Mouse (Mus musculus) fat pad, adult 2 months (tissue): ENCODE measurements around the gene Pnkd.
"Not testable (repeated sequence)": the region's sequence is repeated elsewhere in the genome, so short reads cannot be mapped to it uniquely, and the experiment has no call there.

Experiments used
- DNase-seq: peaks from one replicate; pipeline ENCODE4 v3.0.0-alpha.2; 2011; ENCODE audit warnings: low read depth, low spot score; ENCODE audit errors: extremely low read depth

Pnkd gene

DNA sequence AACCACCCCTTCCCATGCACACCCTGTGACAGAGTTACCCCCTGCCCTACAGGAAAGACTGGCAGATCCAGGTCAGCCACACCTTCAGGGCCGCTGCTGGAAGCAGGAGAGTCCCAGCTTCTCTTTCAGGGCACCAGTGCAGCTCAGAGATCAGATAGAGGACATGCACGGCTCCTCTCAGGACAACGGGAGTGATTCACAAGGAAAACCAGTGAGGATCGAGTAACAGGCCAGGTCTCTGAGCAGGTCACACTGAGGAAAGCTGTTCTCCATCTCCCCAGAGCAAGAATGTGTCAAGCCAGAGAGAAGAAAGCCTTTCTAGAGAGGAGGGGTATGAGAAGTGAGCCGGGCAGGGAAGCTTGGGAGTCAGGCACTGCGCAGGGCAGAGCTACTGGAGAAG, 11.7 kb downstream of the Pnkd start:
- DNase-seq: no peak

DNA sequence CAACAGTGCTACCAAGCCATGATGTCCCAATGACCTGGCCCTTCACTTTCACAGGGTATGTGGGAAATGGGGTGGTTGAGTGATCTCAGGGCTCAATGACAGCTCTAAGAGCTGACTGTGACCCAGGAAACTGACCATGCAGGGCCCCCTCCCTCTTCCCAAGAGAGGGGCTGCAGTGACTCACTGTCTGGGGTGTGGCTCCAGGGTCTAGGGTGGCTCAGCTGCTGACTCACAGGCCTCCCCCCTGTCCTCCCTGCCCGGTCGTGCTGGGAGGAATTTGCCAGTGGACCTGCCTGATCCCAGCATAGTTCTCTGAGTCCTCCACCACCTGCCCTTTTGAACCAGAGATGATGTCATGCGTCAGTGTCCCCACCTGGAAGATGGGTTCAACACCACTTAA, 12.5 kb downstream of the Pnkd start:
- DNase-seq: no peak

DNA sequence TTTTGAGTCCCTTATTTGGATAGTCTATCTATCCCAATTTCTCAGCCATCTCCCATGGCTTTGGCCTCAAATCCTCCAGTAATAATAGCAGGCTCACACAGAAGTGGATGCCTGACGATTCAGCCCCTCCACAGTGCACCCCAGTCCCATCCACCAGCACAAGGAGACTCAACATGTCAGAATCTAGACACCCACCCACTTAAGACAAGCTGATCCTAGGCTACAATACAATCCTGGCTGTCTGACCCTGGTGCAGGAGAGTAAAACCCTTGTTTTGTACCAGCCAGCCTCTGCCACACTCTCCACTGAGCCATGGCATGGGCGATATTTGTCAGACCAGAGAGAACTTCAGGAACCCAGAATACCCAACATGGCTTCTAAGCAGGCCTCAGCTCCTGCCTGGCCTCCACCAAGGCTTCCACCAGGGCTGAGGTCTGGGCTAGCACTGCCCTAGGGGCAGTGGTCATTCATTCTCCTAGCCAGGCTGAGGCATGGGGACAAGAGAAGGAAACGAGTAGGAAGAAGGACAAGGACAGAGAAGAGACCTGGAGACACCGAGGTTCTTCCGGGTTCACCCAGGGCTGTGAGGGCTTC, 13.5 kb downstream of the Pnkd start:
- no peak for DNase-seq

DNA sequence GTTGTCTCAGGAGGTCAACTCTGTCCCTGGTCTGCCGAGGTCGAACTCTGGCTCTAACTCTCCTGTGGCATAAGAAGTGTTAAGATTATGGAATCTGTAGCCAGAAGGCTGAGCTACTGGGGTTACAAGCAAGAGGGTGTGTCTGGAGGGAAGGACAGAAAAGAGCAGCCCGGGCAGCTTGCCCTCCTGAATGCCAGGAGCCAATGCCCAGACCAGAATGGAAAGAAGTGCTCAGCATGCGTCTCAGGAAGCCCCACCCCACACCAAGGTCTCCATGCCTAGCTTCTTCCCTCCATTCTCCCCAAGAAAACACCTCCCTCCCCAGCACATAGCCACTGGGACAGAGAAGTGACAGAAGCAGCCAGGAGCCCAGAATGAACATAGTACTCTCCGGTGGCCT, 14.3 kb downstream of the Pnkd start:
- no peak for DNase-seq

DNA sequence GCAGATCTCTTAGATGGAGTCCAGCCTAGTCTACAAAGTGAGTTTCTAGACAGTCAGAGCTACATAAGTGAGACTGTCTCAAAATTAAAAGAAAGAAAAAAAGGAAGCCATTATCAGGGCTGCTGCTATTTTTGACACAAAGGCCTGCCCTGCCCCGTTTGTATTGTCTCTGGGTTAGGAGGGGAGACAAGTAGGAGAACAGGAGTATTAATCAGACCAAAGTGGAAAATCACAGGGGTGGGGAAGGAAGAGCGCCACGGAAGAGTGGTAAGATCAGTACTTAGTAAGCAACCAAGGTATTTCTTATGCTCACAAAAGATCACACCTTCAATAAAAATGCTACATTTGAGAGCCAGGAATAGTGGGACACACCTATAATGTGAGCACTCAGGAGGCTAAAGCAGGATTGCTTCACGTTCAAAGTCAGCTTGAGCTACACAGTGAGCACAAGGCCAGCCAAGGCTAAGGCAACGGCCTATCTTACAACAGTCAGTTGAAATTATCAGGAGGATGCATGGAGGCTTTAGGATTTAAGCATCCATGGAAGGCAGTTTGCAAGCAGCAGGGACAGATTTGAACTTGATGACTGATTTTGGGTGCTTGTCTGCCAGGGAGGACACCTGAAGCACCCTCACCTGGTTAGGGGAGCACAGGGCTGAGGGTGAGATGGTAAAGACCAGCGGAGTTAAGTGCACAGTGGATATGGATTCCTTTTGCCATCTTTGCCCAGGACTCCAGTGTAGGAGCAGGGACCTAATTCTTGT, 15.8 kb downstream of the Pnkd start:
- DNase-seq: no peak

DNA sequence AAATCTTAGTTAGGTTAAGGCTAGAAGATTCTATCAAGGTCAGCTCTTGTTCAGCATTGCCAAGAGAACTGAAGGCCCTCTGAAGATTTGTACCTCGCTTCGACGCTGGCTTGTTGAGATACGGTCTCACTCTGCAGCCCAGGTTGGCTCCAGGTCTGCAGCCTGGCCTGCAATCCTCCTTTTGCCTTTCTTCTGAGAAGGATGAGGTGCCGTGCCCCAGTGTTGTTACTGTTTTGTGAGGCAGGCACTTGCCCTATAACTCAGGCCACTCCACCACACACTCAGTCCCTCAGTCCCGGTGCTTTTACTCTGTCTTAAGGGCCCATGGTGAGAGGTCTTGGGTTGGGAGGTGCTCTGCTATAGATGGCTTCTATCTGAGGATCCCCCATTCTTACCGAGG, 17.5 kb downstream of the Pnkd start:
- DNase-seq: no peak

DNA sequence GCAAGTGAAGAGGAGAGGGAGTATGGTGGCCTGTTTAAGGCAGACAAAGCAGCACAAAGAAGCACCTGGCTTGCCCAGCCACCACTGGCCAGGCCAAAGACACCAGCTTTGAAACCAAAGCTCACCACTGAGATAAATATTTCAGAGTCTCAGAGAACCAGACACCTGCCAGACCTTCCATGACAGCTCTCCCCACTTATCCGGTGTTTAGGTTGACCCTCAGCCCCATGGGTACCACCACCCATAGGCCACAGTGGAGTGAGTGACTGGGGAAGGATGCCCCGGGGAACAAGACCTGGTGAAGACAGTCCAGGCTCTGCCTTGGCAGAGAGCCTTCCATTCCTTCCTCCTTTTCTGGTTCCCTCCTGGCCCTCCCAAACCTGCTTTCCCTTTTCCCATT, 18.1 kb downstream of the Pnkd start:
- no peak for DNase-seq

DNA sequence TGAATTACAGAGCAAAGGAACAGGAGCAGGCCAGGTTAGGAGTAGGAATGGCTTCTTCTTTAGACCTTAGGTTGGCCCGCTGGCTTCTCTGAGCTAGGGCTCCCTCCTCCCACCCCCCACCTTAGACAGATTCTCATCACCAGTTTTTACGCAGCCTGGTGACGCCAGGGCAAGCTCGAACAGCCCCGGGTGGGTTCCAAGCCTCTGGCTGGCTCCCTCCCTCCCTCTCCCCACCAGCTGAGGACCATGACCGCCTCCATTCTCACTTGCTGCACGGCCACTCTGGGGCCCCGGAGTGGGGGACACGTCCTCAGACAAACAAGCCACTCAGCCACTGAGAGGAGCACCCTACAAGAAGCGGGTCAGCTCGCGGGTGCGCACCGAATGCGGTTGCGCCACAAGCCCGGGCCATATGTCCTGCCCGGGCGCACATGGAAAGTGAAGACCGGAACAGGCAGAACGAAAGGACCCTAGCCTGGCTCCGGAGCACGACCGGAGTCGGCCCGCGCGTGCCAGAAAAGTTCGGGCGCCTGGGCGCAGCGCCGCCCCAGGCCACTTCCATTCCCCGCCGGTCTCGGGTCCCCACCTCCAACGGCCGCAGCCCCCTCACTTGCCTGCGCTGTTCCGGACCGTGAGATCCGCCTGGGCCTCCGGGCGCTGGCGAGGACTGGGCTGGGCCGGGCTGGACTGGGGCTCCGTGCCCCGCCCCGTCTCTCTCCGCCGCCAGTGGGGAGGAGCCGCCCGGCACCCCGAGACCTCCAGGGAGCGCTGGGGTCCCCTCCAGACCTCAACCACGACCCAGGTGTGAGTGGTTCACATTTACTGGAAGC, 19.0 kb downstream of the Pnkd start:
- DNase-seq: no peak

DNA sequence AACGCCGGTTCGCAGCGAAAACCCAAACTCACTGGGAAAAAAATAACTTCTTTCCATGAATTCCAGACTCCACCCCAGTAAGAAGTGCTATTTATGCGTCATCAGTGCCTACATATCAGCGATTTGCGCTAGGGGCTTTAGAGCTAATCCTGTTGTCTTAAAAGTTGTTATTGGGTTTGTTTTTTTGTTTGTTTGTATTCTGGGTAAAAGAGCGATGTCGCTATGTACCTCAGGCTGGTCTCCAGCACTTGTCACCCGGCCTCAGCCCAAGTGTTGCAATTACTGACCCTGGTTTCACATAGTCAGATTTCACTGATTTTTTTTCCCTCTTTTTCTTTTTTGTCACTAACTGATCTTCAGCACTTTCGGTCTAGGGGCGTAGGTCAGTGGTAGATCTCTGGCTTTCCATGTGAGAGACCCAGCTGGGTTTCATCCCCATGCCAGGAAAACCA, 19.6 kb downstream of the Pnkd start:
- DNase-seq: no peak

DNA sequence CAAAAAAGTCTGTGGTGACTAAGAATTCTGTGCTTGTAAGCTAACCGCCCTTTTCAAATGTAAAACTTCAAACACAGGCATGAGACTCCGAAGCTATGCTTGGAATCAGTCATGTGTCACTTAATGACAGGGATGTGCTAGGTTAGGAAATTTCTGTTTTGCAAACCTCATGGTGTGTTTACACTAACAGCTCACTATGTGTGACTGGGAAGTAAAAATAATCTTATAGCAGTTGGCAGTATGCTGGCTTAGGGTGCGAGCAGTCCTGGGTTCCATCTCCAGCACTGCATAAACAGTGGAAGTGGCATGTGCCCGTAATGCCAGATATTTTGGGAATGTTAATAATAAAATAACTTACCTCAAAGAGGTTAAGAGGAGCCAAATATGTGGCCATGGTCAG, 20.2 kb downstream of the Pnkd start:
- no peak for DNase-seq

DNA sequence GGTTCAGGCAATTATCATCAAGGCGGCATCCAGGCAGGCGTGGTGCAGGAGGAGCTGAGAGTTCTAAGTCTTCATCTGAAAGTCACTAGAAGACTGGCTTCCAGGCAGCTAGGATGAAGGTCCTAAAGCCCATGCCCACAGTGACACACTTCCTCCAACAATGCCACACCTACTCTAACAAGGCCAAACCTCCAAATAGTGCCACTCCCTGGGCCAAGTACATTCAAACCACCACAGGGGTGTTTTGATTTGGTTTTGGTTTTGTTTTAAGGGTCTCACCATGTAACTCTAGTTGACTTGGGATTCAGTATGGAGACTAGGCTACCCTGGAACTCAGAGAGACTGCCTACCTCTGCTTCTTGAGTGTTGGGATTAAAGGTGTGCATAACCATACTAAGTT, 20.8 kb downstream of the Pnkd start, which contains the start of gene Tmbim1:
Gene Tmbim1, minus strand, starts transcription at position 101 of the 400 bp plus-strand sequence.
- no peak for DNase-seq

DNA sequence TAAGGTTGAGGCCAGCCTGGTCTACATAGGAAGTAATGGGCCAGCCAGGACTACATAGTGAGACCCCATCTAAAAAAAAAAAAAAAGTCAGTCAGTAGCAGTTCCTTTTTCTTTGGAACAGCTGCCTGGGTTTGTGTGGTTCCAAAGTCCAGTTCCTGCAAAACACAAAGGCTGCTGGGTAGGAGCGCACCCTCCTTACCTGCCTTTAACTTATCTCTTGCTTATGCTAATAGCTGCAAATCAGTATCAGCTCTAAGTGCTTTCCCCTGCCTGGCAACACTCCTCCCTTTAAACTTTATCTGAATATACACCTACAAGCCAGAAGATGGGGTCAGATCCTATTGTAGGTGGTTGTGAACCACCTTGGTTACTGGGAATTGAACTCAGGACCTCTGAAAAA, 22.4 kb downstream of the Pnkd start:
- no peak for DNase-seq

DNA sequence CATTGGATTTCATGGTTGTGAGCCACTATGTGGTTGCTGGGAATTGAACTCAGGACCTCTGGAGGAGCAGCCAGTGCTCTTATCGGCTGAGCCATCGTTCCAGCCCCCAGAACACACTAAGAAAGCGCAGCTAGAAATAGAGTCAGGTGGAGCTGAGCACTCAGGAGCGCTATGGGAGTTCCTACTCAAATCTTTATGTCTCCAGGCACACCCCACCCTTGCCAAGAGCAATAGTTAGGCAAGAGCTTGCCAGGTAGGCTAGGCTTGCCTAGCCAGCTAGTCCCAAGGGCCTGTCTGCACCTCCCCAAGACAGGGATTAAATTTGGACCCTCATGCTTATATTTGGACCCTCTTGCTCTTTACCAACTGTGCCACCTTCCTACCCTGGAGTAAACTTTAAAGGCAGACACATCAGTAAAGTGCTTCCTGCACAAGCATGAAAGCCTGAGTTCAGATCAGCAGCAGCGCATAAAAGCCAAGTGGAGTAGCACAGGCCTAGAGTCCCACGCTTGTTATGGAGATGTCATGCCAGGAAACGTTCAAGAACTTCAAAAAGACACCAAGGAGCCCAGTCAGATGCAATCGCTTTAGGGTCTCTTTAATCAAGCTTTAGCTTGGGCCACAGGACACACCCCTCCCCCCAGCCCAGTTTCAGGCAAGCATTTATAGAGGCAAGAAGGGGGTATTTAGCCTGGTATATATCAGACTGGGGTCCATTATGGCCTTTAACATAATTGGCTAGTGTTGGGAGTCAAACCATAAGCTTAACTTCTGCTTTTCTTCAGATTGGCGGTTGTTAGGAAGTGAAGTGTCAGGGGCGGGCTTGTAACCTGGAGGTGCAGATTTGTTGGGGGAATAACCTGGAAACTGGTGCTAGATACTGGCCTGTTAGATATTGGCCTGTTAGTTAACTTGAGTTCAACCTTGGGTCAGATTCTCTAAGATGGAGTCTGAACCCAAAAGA, 23.6 kb downstream of the Pnkd start:
- no peak for DNase-seq

DNA sequence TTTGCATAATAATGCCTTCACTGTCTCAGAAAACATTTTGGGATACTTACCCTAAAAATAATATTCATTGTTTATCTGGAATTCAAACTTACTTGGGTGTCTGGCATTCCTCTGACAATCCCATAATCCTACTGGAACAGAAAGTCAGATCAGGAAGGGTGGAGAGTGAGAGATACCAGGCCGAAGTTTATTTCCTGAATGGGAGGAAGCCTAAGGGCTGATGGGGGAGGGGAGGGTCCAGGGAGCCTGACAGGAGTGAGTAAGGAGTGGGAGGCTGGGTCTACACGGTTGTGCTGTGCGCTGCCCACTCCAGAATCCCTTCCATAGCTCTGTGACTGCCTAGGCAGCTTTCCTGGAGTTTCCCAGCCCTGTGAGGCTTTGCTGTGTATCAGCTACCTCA, 25.0 kb downstream of the Pnkd start:
- no peak for DNase-seq

DNA sequence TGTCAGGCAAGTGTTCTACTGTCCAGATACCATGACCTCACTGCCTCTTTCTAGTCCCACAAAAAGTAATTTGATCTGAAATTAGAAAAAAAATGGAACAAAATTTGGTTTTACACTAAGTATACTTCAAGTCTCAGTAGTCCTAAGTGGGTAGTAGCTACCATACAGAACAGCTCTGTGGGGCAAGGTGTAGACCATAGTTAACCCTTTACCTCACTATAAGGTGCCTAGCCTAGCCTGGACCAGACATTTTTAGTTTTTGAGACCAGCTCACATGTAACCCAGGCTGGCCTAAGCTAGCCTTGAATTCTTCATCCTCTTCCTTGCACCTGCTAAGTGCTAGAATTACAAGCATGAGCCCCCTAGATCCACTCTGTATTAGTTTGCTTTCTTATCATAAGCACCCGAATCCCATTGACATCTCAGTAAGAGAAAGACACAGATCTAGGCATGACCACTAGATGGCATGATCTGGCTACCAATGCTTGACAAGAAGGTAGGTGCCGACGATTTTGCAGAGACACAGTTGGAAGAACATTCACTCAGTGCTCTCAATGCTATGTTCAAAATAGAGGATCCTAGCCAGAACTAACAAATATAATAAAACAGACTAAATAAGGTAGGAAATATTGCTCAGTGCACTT, 28.4 kb downstream of the Pnkd start:
- DNase-seq: no peak

DNA sequence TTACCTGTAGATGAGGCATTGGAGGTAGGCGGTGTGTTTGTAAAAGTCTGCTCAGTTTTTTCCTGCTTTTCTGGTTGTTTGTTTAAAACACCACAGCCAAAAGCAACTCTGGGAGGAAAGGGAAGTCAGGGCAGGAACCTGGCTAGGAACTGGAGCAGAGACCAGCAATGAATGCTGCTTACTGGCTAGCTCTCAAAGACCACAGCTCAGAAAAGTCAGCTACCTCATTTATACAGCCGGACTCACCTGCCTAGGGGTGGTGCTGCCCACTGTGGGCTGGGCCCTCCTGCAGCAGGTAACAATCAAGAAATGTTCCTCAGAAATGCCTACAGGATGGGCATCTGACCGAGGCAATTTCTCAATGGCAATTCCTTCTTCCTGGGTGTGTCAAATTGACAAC, 30.1 kb downstream of the Pnkd start:
- no peak for DNase-seq

DNA sequence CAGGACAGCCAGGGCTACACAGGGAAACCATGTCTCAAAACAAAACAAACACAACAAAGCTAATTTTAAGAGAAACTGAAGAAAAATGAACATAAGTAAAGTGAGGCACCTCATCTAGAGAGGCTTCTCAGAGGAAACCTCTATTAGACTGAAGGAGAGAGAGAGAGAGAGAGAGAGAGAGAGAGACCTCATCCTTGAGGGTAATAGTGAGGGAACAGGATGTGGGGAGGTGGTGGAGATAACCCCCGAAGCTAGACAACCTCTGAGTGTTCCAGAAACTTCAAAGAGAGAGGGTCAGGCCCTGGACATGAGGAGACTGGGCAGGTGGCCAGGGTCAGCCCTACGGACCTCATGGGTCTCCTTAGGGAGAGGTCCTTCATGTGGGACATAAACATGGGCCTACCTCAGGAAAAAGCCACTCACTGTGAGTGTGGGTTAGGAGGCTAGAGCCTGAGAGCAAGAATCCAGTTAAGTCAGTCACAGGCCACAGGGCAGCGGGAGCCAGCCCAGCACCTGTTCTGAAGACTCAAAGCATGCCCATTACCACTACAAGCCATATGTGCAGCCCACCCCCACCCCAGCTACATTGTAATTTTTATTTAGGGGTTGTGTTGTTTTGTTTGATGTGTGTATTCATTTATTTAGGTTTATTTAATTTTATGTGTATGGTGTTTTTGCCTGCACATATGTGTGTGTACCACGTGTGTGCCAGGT, 31.5 kb downstream of the Pnkd start:
- no peak for DNase-seq

DNA sequence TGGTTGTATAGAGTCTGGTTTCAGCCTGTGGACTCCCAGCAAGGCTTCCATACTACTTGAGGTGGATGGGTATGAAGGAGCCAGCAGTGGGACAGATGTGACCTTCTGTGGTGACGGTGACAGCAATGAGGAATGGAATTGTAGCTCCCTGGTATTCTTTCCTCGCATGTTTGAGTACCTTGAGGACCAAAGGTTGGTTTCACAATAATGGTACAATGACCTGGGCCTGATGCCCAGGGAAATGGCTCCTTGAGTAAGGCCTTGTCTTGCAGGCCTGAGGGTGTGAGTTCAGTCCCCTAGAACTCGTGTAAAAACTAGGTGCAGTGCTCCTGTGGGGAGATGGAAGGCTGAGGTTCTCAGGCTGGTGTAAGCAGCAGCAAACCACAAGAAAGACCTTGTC, 34.0 kb downstream of the Pnkd start:
- DNase-seq: no peak

DNA sequence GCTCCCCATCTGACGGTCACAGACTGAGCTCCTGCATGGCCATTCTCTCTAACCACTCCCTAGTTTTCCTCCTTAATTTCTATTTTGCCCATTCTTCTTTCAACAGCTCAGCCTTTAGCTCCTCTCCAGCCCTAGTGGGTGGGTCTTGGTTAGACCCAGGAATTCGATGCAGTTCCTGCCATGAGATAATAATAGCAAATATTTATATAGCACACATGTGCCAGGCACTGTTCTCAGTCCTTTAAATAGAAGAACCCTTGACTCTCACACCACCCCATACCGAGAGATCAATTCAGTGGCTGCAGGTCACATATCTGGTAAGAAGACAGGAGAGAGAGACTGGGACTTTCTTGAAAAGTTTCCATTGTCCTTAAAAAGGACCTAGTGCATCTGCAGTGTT, 36.7 kb downstream of the Pnkd start:
- DNase-seq: no peak

DNA sequence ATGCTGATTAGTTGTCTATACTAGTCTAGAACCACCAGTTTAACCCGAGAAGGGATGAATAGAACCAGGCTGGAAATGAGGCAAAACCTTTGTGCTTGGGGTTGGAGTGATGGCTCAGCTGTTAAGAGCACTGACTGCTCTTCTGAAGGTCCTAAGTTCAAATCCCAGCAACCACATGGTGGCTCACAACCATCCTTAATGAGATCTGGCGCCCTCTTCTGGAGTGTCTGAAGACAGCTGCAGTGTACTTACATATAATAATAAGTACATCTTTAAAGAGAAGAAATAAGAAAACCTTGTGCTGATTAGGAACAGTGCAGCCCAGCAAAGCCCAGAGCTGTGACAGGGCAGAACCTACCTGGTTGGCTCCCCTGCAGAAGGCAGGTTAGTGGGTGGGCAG, 42.2 kb downstream of the Pnkd start:
- DNase-seq: not testable (repeated sequence)
